Mouse (Mus musculus): Measurements from ENCODE around the gene Itgam.

DNA sequence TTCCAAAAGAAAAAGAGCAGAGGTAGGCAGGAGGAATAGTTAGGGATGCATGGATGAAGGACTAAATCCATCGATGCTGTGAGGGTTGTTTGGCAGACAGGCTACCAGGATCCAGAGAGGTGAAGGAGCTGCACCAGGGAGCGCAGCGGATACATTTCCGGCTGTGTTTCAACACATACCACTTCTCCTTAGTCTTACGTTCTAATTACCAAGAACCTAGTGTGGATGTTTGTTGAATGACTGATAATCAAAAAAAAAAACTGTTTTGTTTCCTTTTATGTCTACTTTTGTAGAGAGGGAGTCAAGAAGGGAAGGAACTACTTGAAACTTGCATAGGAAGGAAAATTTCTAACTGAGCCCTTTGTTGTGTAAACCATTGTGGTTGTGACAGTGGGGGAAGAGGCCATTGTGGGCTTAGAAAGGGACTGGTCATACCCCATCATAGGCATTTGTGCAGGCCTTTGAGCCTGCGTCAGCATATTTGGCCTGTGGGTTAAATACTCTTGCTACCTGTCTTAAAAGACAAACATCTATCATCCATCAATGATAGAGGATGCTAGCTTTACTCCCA lies 856 bp downstream of the Itgam start:
- TF ChIP-seq CTCF (IDR thresholded peaks at IDR 0.05; ENCODE audit: extremely low read depth, insufficient read length, insufficient replicate concordance, low read depth, low read length) (no peak), POLR2A (IDR thresholded peaks at IDR 0.05; ENCODE audit: low read depth, low read length) (no peak)

Measured in small intestine, adult 2 months (tissue).